Mouse (Mus musculus) large intestine, adult 2 months (tissue): Measurements from ENCODE around the gene Grwd1. TPM values are rescaled to one million over a fixed set of nuclear protein-coding genes. Genes with fewer than 3 reads are reported as not detected.

ENCODE experiments used
- DNase-seq: peaks from one replicate; pipeline ENCODE4 v3.0.0-alpha.2; 2012; ENCODE audit warnings: low read depth, low spot score
- WGBS: fragments of 180-500 bp; shearing (Covaris S2); methylation state at CpG from one replicate; pipeline ENCODE4 v1.1.7; 2018; 5-methylcytosine and 5-hydroxymethylcytosine counted together
- polyA plus RNA-seq: library from polyadenylated mRNA; depleted of rRNA; stranded (reverse); fragments of >200 nt; gene quantifications from 2 replicates; pipeline ENCODE4 v1.2.3, GENCODE M21; 2012; rRNA removed

The Grwd1 gene
- polyA plus RNA-seq, 1 experiment = 17.8 TPM

GRCm38 (mm10) chr7:45783511-45784091, 47.1 kb downstream of the Grwd1 start, which contains the start of gene Lmtk3:
TSS of gene Lmtk3 (plus strand) at chr7:45783738.
- WGBS = 1% methylated on average over 38 of the region's 38 CpGs
- DNase-seq = no peak

- 54% methylated on average over 4 of the region's 4 CpGs for WGBS
- DNase-seq = no peak
Measured at GRCm38 (mm10) chr7:45782271-45782670, 48.5 kb downstream of the Grwd1 start.

GRCm38 (mm10) chr7:45779081-45779641, 51.6 kb downstream of the Grwd1 start:
- 9% methylated on average over 22 of the region's 22 CpGs for WGBS
- no peak for DNase-seq

GRCm38 (mm10) chr7:45775237-45775636, 55.5 kb downstream of the Grwd1 start:
- WGBS = 80% methylated on average over 7 of the region's 7 CpGs
- no peak for DNase-seq

Other genes with a start within 250 kb of the Grwd1 start
- gene Fgf21, start 215.5 kb downstream of the Grwd1 start, polyA plus RNA-seq = 0.25 and 0.29 TPM in 2 replicates
- gene Fut1, start 213.7 kb downstream of the Grwd1 start, polyA plus RNA-seq = 2.5 and 2.7 TPM in 2 replicates
- 0.07 and 0.25 TPM in 2 replicates for gene Izumo1, start 209.1 kb downstream of the Grwd1 start, polyA plus RNA-seq
- gene Rasip1, start 203.5 kb downstream of the Grwd1 start, polyA plus RNA-seq = 5.0 and 5.3 TPM in 2 replicates
- 0.77 and 1.3 TPM in 2 replicates for gene Mamstr, start 191.0 kb downstream of the Grwd1 start, polyA plus RNA-seq
- gene Fut2, start 164.6 kb downstream of the Grwd1 start, polyA plus RNA-seq = 11.6 and 64.5 TPM in 2 replicates
- 0.92 and 4.4 TPM in 2 replicates for gene Ntn5, start 146.9 kb downstream of the Grwd1 start, polyA plus RNA-seq
- gene Sec1, start 136.5 kb downstream of the Grwd1 start, polyA plus RNA-seq = 0.10 and 0.63 TPM in 2 replicates
- gene Car11, start 131.1 kb downstream of the Grwd1 start, polyA plus RNA-seq = 2.7 and 3.6 TPM in 2 replicates
- 6.4 and 7.9 TPM in 2 replicates for gene Dbp, start 125.9 kb downstream of the Grwd1 start, polyA plus RNA-seq
- gene Rpl18, start 115.5 kb downstream of the Grwd1 start, polyA plus RNA-seq = 1,707 and 1,915 TPM in 2 replicates
- gene Sphk2, start 112.9 kb downstream of the Grwd1 start, polyA plus RNA-seq = 51.9 and 70.7 TPM in 2 replicates
- gene Fam83e, start 109.7 kb downstream of the Grwd1 start, polyA plus RNA-seq = 106 and 117 TPM in 2 replicates
- gene Spaca4, start 105.1 kb downstream of the Grwd1 start, polyA plus RNA-seq = not detected in 2 replicates
- 0.73 and 2.1 TPM in 2 replicates for gene Lmtk3, start 47.2 kb downstream of the Grwd1 start, polyA plus RNA-seq
- gene Sult2b1, start 46.3 kb downstream of the Grwd1 start, polyA plus RNA-seq = 210 and 303 TPM in 2 replicates
- 39.6 and 49.1 TPM in 2 replicates for gene Cyth2, start 16.4 kb downstream of the Grwd1 start, polyA plus RNA-seq
- gene Kcnj14, start 6.2 kb downstream of the Grwd1 start, polyA plus RNA-seq = 0.33 and 0.48 TPM in 2 replicates
- gene Kdelr1, start 41.8 kb upstream of the Grwd1 start, polyA plus RNA-seq = 357 and 385 TPM in 2 replicates
- gene Grin2d, start 47.4 kb upstream of the Grwd1 start, polyA plus RNA-seq = 1.1 and 2.6 TPM in 2 replicates
- gene Syngr4, start 65.8 kb upstream of the Grwd1 start, polyA plus RNA-seq = 0.26 and 0.41 TPM in 2 replicates
- 28.7 and 33.5 TPM in 2 replicates for gene Tmem143, start 66.0 kb upstream of the Grwd1 start, polyA plus RNA-seq
- gene Emp3, start 90.5 kb upstream of the Grwd1 start, polyA plus RNA-seq = 66.0 and 74.3 TPM in 2 replicates
- gene Ccdc114, start 93.1 kb upstream of the Grwd1 start, polyA plus RNA-seq = 1.7 and 2.8 TPM in 2 replicates
- gene Abcc6, start 199.4 kb upstream of the Grwd1 start, polyA plus RNA-seq = 3.0 and 6.4 TPM in 2 replicates
- 53.0 and 77.1 TPM in 2 replicates for gene Nomo1, start 202.8 kb upstream of the Grwd1 start, polyA plus RNA-seq